Mouse (Mus musculus): Measurements from ENCODE around the gene Cd248.

GRCm38 (mm10) chr19:5018191-5018590, 49.7 kb upstream of the Cd248 start:
- TF ChIP-seq EP300 (IDR thresholded peaks at IDR 0.05; ENCODE audit: low read depth) (no peak), CTCF (IDR thresholded peaks at IDR 0.05; ENCODE audit: low read depth) (no peak)
